In the genomic region with DNA sequence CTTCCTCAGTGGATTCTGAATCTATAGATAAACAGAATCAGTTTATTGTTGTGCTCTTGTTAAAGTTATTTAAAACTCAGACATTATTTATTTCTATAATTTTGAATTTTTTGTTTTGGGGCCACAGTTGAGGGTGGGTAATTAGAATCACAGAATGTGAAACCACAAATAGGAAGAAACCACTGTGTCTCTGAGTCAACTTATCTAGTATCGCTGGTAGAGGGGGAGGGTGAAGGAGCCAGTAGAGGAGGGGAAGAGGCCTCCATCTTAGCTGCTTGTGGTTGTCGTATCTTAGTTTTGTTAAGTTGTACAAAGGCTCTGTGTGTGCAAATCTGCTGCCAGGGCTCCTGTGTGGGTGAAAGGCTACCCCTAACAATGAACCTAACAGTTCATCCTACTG, we compare ENCODE assay signal across 26 mouse cellular contexts. TPM values are rescaled to one million over a fixed set of nuclear protein-coding genes. Genes with fewer than 3 reads are reported as not detected.
A peak's percentile ranks its signal among the peaks of the same experiment; 100 is the strongest.
DNase-seq lines count a peak whose midpoint lies in the region; ATAC-seq lines count a peak whose summit lies in the region.
"Had no signal": no experiment of that assay in that cellular context is flagged by ENCODE, and none has a peak within 500 bp of the region (broad histone marks: within the 10 kb centered on the region; RNA-seq: fewer than 3 reads in every experiment).

No protein-coding gene starts in this region.

- H3K27ac ChIP-seq in heart, embryonic 12.5 days (ENCODE audit: poor library complexity, severe bottlenecking), result no peak overlapping the region
- H3K27ac ChIP-seq: embryonic facial prominence, embryonic 13.5 days; embryonic facial prominence, embryonic 15.5 days; forebrain, embryonic 10.5 days; forebrain, embryonic 12.5 days had no signal

- DNase-seq in heart, adult 11 months, result peak; percentile 56
- DNase-seq in A20 (ENCODE audit: low read depth, low spot score) (peak; percentile 29), adipocyte (ENCODE audit: low spot score) (peak; percentile 8)
- no peak for DNase-seq in layer of hippocampus, postnatal 25 days (ENCODE audit: extremely low spot score in 1 of 2, low spot score in 1 of 2)
- DNase-seq in cerebellum, adult 9-11 months, result no peak
- DNase-seq in urinary bladder, postnatal 10 days (ENCODE audit: low spot score), result no peak
- DNase-seq: adrenal gland, adult 2 months; adrenal gland, postnatal 10 days; adrenal gland, postnatal 25 days; cerebellum, adult 11 months; cerebellum, adult 18-20 months; cerebellum, adult 8-10 months; cerebellum, postnatal 10 days; cerebellum, postnatal 25 days; embryo, embryonic 11 days had no signal

- peaks cover 9% of the 10 kb centered on the region for H3K36me3 ChIP-seq in heart, embryonic 12.5 days
- H3K36me3 ChIP-seq: embryonic facial prominence, embryonic 13.5 days; embryonic facial prominence, embryonic 15.5 days had no signal

- peaks cover 8% of the 10 kb centered on the region for H3K4me1 ChIP-seq in heart, embryonic 12.5 days (replicated peaks)
- H3K4me1 ChIP-seq: embryonic facial prominence, embryonic 13.5 days; embryonic facial prominence, embryonic 15.5 days; forebrain, embryonic 10.5 days; forebrain, embryonic 12.5 days had no signal

- 59% methylated on average over 2 of the region's 2 CpGs for whole genome bisulfite sequencing in heart, embryonic 12.5 days

- no peaks in the 10 kb centered on the region for H3K27me3 ChIP-seq in heart, embryonic 12.5 days (replicated peaks)
- H3K27me3 ChIP-seq: embryonic facial prominence, embryonic 13.5 days; embryonic facial prominence, embryonic 15.5 days; forebrain, embryonic 12.5 days; Patski had no signal

- H3K4me2 ChIP-seq in heart, embryonic 12.5 days, result no peak overlapping the region
- H3K4me2 ChIP-seq: embryonic facial prominence, embryonic 13.5 days; embryonic facial prominence, embryonic 15.5 days; forebrain, embryonic 12.5 days had no signal

- no peak overlapping the region for H3K9ac ChIP-seq in heart, embryonic 12.5 days
- H3K9ac ChIP-seq: embryonic facial prominence, embryonic 13.5 days; embryonic facial prominence, embryonic 15.5 days; forebrain, embryonic 12.5 days had no signal

- H3K9me3 ChIP-seq in heart, embryonic 12.5 days (replicated peaks), result no peaks in the 10 kb centered on the region
- H3K9me3 ChIP-seq: embryonic facial prominence, embryonic 13.5 days; embryonic facial prominence, embryonic 15.5 days; forebrain, embryonic 10.5 days; forebrain, embryonic 12.5 days had no signal

- H3K4me3 ChIP-seq in heart, embryonic 12.5 days, result no peak overlapping the region
- H3K4me3 ChIP-seq: embryonic facial prominence, embryonic 13.5 days; embryonic facial prominence, embryonic 15.5 days; erythroblast, embryonic 14.5 days; forebrain, embryonic 10.5 days; forebrain, embryonic 12.5 days had no signal

- no peak for ATAC-seq in heart, embryonic 12.5 days (ENCODE audit: insufficient number of reproducible peaks, low FRiP score)
- ATAC-seq in megakaryocyte progenitor cell, adult 5-6 weeks (replicated peaks; ENCODE audit: poor library complexity), result peak; percentile 45
- ATAC-seq: activated CD4-positive, CD25-positive, alpha-beta regulatory T cell, adult 4 months; forebrain, embryonic 14.5 days; forebrain, embryonic 16.5 days; Patski had no signal

RNA-seq across cellular contexts. Expression of a gene that starts 15.1 kb away (rescaled TPM):
- polyA plus RNA-seq in heart, embryonic 12.5 days (2016; fragmentation: Nextera tagmentation; extraction: Ambion mirVana), result 31.4 and 31.6 TPM in 2 replicates
- total RNA-seq in megakaryocyte progenitor cell, adult 5-6 weeks (2015), result 11.9 and 13.8 TPM in 2 replicates
- total RNA-seq in megakaryocyte progenitor cell, adult 5-6 weeks (2017), result 12.8 and 15.7 TPM in 2 replicates
- total RNA-seq in layer of hippocampus, postnatal 25 days (2021), result 10 to 100 TPM; 13.5 to 13.6 TPM

RNA-seq across cellular contexts. Expression of a gene that starts 15.2 kb away (rescaled TPM):
- polyA plus RNA-seq in heart, embryonic 12.5 days (2016; fragmentation: Nextera tagmentation; extraction: Ambion mirVana), result 25.6 and 26.1 TPM in 2 replicates
- total RNA-seq in megakaryocyte progenitor cell, adult 5-6 weeks (2015), result 23.6 and 27.2 TPM in 2 replicates
- total RNA-seq in megakaryocyte progenitor cell, adult 5-6 weeks (2017), result 13.9 and 18.2 TPM in 2 replicates
- 10 to 100 TPM; 15.8 to 16.8 TPM for total RNA-seq in layer of hippocampus, postnatal 25 days (2021)

Comparison
In these comparisons a context has a peak if more than half of its experiments do, and no peak if none do; other contexts are left out.
1. DNase-seq: peak in heart, adult 11 months (single experiment), A20 (single experiment) and adipocyte (single experiment); none in layer of hippocampus, postnatal 25 days (0 of 2), cerebellum, adult 9-11 months (single experiment) and urinary bladder, postnatal 10 days (single experiment).